Mouse (Mus musculus): ENCODE data around the gene Eme1. TPM values are rescaled to one million over a fixed set of nuclear protein-coding genes. Genes with fewer than 3 reads are reported as not detected.
"Not testable (repeated sequence)": the region's sequence is repeated elsewhere in the genome, so short reads cannot be mapped to it uniquely, and the experiment has no call there.

The Eme1 gene
- 20.2 and 21.4 TPM in 2 replicates for polyA plus RNA-seq (2015; fragmentation: Nextera tagmentation; extraction: Ambion mirVana)

- Histone ChIP-seq H3K27me3 (ENCODE audit: control insufficient read depth, insufficient read depth, low read depth, low read length) (no peaks in the 10 kb centered on the region), H3K4me1 (replicated peaks; ENCODE audit: control insufficient read depth, insufficient read depth, low read length) (peaks cover 13% of the 10 kb centered on the region), H3K4me3 (ENCODE audit: low read length) (peak within 1 kb of the TSS; percentile 78), H3K9me3 (ENCODE audit: control insufficient read depth, low read length) (no peaks in the 10 kb centered on the region), H3K36me3 (ENCODE audit: control insufficient read depth, insufficient read depth, low read length) (peaks cover 14% of the 10 kb centered on the region), H3K4me2 (ENCODE audit: low read depth, low read length) (peak within 1 kb of the TSS; percentile 91), H3K9ac (ENCODE audit: low read length) (peak within 1 kb of the TSS; percentile 77), H3K27ac (ENCODE audit: low read length) (peak within 1 kb of the TSS; percentile 93)
- under 1% methylated on average over 32 of the region's 32 CpGs for WGBS
- peak; percentile 92 for ATAC-seq (ENCODE audit: low read depth)
Measured at GRCm38 (mm10) chr11:94653663-94654436, at the start of gene Eme1, which contains the start of gene Mrpl27. Eme1 (minus strand) TSS chr11:94653964. Mrpl27 (plus strand) TSS chr11:94653767.

- Histone ChIP-seq H3K27ac (ENCODE audit: low read length) (no peak overlapping the region), H3K9me3 (ENCODE audit: control insufficient read depth, low read length) (no peaks in the 10 kb centered on the region), H3K4me3 (ENCODE audit: low read length) (no peak overlapping the region), H3K36me3 (ENCODE audit: control insufficient read depth, insufficient read depth, low read length) (no peaks in the 10 kb centered on the region), H3K4me1 (replicated peaks; ENCODE audit: control insufficient read depth, insufficient read depth, low read length) (peaks cover 12% of the 10 kb centered on the region; the same call in 1 of the 2 replicates), H3K4me2 (ENCODE audit: low read depth, low read length) (no peak overlapping the region), H3K9ac (ENCODE audit: low read length) (no peak overlapping the region), H3K27me3 (ENCODE audit: control insufficient read depth, insufficient read depth, low read depth, low read length) (peaks cover 4% of the 10 kb centered on the region; the same call in 1 of the 2 replicates)
- ATAC-seq (ENCODE audit: low read depth), result no peak
- WGBS, result 17% methylated on average over 3 of the region's 3 CpGs
Measured at GRCm38 (mm10) chr11:94702216-94702610, 48.4 kb upstream of the Eme1 start.

GRCm38 (mm10) chr11:94701401-94702215, 47.8 kb upstream of the Eme1 start:
- Histone ChIP-seq H3K4me1 (replicated peaks; ENCODE audit: control insufficient read depth, insufficient read depth, low read length) (peaks cover 12% of the 10 kb centered on the region; the same call in 1 of the 2 replicates), H3K27ac (ENCODE audit: low read length) (no peak overlapping the region), H3K4me3 (ENCODE audit: low read length) (peak overlapping the region; percentile 13), H3K4me2 (ENCODE audit: low read depth, low read length) (peak overlapping the region; percentile 39; the same call in 1 of the 2 replicates), H3K9me3 (ENCODE audit: control insufficient read depth, low read length) (no peaks in the 10 kb centered on the region), H3K9ac (ENCODE audit: low read length) (no peak overlapping the region), H3K27me3 (ENCODE audit: control insufficient read depth, insufficient read depth, low read depth, low read length) (peaks cover 4% of the 10 kb centered on the region; the same call in 1 of the 2 replicates), H3K36me3 (ENCODE audit: control insufficient read depth, insufficient read depth, low read length) (no peaks in the 10 kb centered on the region)
- no peak for ATAC-seq (ENCODE audit: low read depth)
- 25% methylated on average over 27 of the region's 27 CpGs for WGBS

- no peak overlapping the region for H3K9ac ChIP-seq (ENCODE audit: low read length)
- H3K27ac ChIP-seq (ENCODE audit: low read length), result no peak overlapping the region
- no peaks in the 10 kb centered on the region for H3K9me3 ChIP-seq (ENCODE audit: control insufficient read depth, low read length)
- no peak overlapping the region for H3K4me3 ChIP-seq (ENCODE audit: low read length)
- H3K36me3 ChIP-seq (ENCODE audit: control insufficient read depth, insufficient read depth, low read length), result no peaks in the 10 kb centered on the region
- H3K27me3 ChIP-seq (ENCODE audit: control insufficient read depth, insufficient read depth, low read depth, low read length), result peaks cover 4% of the 10 kb centered on the region; the same call in 1 of the 2 replicates
- 98% methylated on average over 3 of the region's 3 CpGs for WGBS
- ATAC-seq (ENCODE audit: low read depth), result no peak
- peaks cover 12% of the 10 kb centered on the region; the same call in 1 of the 2 replicates for H3K4me1 ChIP-seq (replicated peaks; ENCODE audit: control insufficient read depth, insufficient read depth, low read length)
- no peak overlapping the region for H3K4me2 ChIP-seq (ENCODE audit: low read depth, low read length)
Measured at GRCm38 (mm10) chr11:94699399-94699798, 45.6 kb upstream of the Eme1 start.

GRCm38 (mm10) chr11:94697703-94698464, 44.1 kb upstream of the Eme1 start:
- Histone ChIP-seq H3K4me1 (replicated peaks; ENCODE audit: control insufficient read depth, insufficient read depth, low read length) (peaks cover 12% of the 10 kb centered on the region; the same call in 1 of the 2 replicates), H3K36me3 (ENCODE audit: control insufficient read depth, insufficient read depth, low read length) (no peaks in the 10 kb centered on the region), H3K4me3 (ENCODE audit: low read length) (no peak overlapping the region), H3K27me3 (ENCODE audit: control insufficient read depth, insufficient read depth, low read depth, low read length) (peaks cover 4% of the 10 kb centered on the region; the same call in 1 of the 2 replicates), H3K9me3 (ENCODE audit: control insufficient read depth, low read length) (no peaks in the 10 kb centered on the region), H3K4me2 (ENCODE audit: low read depth, low read length) (no peak overlapping the region), H3K27ac (ENCODE audit: low read length) (no peak overlapping the region), H3K9ac (ENCODE audit: low read length) (no peak overlapping the region)
- 0 out of 2 replicates have a peak, but pooled peaks have one; percentile 37 for ATAC-seq (ENCODE audit: low read depth)
- WGBS, result 43% methylated on average over 13 of the region's 13 CpGs

GRCm38 (mm10) chr11:94697140-94697539, 43.4 kb upstream of the Eme1 start:
- Histone ChIP-seq H3K4me3 (ENCODE audit: low read length) (no peak overlapping the region), H3K4me1 (replicated peaks; ENCODE audit: control insufficient read depth, insufficient read depth, low read length) (peaks cover 11% of the 10 kb centered on the region; the same call in 1 of the 2 replicates), H3K36me3 (ENCODE audit: control insufficient read depth, insufficient read depth, low read length) (no peaks in the 10 kb centered on the region), H3K9ac (ENCODE audit: low read length) (no peak overlapping the region), H3K27me3 (ENCODE audit: control insufficient read depth, insufficient read depth, low read depth, low read length) (peaks cover 4% of the 10 kb centered on the region; the same call in 1 of the 2 replicates), H3K27ac (ENCODE audit: low read length) (no peak overlapping the region), H3K9me3 (ENCODE audit: control insufficient read depth, low read length) (no peaks in the 10 kb centered on the region), H3K4me2 (ENCODE audit: low read depth, low read length) (no peak overlapping the region)
- WGBS, result 89% methylated on average over 2 of the region's 2 CpGs
- no peak for ATAC-seq (ENCODE audit: low read depth)

- ATAC-seq (ENCODE audit: low read depth), result no peak
- H3K36me3 ChIP-seq (ENCODE audit: control insufficient read depth, insufficient read depth, low read length), result no peaks in the 10 kb centered on the region
- no peak overlapping the region for H3K4me3 ChIP-seq (ENCODE audit: low read length)
- no peak overlapping the region for H3K27ac ChIP-seq (ENCODE audit: low read length)
- H3K4me1 ChIP-seq (replicated peaks; ENCODE audit: control insufficient read depth, insufficient read depth, low read length), result peaks cover 4% of the 10 kb centered on the region; the same call in 1 of the 2 replicates
- no peaks in the 10 kb centered on the region for H3K9me3 ChIP-seq (ENCODE audit: control insufficient read depth, low read length)
- WGBS, result 64% methylated on average over 6 of the region's 6 CpGs
- no peak overlapping the region for H3K4me2 ChIP-seq (ENCODE audit: low read depth, low read length)
- no peaks in the 10 kb centered on the region for H3K27me3 ChIP-seq (ENCODE audit: control insufficient read depth, insufficient read depth, low read depth, low read length)
- H3K9ac ChIP-seq (ENCODE audit: low read length), result no peak overlapping the region
Measured at GRCm38 (mm10) chr11:94695508-94695907, 41.7 kb upstream of the Eme1 start.

GRCm38 (mm10) chr11:94692502-94692901, 38.7 kb upstream of the Eme1 start:
- not testable (repeated sequence) for H3K36me3 ChIP-seq (ENCODE audit: control insufficient read depth, insufficient read depth, low read length); H3K4me2 ChIP-seq (ENCODE audit: low read depth, low read length); ATAC-seq (ENCODE audit: low read depth); H3K9me3 ChIP-seq (ENCODE audit: control insufficient read depth, low read length); H3K4me1 ChIP-seq (replicated peaks; ENCODE audit: control insufficient read depth, insufficient read depth, low read length); H3K4me3 ChIP-seq (ENCODE audit: low read length); H3K27ac ChIP-seq (ENCODE audit: low read length); H3K9ac ChIP-seq (ENCODE audit: low read length); H3K27me3 ChIP-seq (ENCODE audit: control insufficient read depth, insufficient read depth, low read depth, low read length)

All from lung, embryonic 16.5 days (tissue).